Mouse (Mus musculus) lung, adult 2 months (tissue): Measurements from ENCODE around the gene Gm10337. TPM values are rescaled to one million over a fixed set of nuclear protein-coding genes. Genes with fewer than 3 reads are reported as not detected.

Experiments
- DNase-seq: peaks from one replicate; pipeline ENCODE4 v3.0.0; 2022
- H3K4me1 ChIP-seq: fragments of 200-500 bp; 2 replicates; pipeline ENCODE4 v1.6.1; 2011; ENCODE audit warnings: low read length; ENCODE audit not compliant: control insufficient read depth, insufficient read depth
- H3K4me3 ChIP-seq: fragments of 200-500 bp; replicated peaks from 2 replicates; pipeline ENCODE3; 2011; ENCODE audit warnings: low read depth, mild to moderate bottlenecking, control low read depth, low read length; ENCODE audit errors: extremely low read depth
- CTCF ChIP-seq: fragments of 200-500 bp; IDR thresholded peaks from 2 replicates; pipeline ENCODE4 v1.5.1; 2011; ENCODE audit warnings: mild to moderate bottlenecking, low read length, control low read depth; ENCODE audit not compliant: insufficient read depth
- POLR2A ChIP-seq: fragments of 200-500 bp; IDR thresholded peaks from 2 replicates; pipeline ENCODE4 v1.6.1; 2011; ENCODE audit warnings: low read depth, mild to moderate bottlenecking, control low read depth, low read length, borderline replicate concordance; ENCODE audit errors: extremely low read depth
- WGBS: fragments of 180-500 bp; shearing (Covaris S2); methylation state at CpG from one replicate; pipeline ENCODE4 v1.1.7; 2018; 5-methylcytosine and 5-hydroxymethylcytosine counted together
- polyA plus RNA-seq: library from polyadenylated mRNA; depleted of rRNA; stranded (reverse); fragments of >200 nt; gene quantifications from 2 replicates; pipeline ENCODE4 v1.2.3, GENCODE M21; 2012

Gene Gm10337
- polyA plus RNA-seq, 1 experiment = not detected

DNA sequence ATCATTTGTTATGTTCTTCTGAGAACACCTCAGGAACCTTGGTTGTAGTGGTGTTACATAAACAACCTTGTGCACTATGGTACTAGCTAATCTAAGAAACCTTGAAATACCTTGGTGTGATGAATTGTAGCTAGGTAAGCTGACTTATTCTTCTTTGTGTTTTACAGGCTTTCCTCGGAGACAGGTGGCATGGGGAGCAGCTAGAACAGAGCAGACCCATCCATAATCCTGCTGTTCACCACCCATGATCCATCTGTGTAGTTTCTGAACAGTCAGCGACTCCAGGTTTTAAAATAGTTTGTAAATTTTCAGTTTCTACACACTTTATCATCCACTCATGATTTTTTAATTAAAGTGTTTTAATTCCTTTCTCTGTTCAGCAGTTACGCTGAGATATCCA lies 5.2 kb upstream of the Gm10337 start:
- DNase-seq = no peak
- no peak for TF ChIP-seq POLR2A
- TF ChIP-seq CTCF = no peak
- WGBS = 89% methylated on average over 3 of the region's 3 CpGs
- peaks cover 5% of the 10 kb centered on the region for H3K4me1 ChIP-seq
- H3K4me3 ChIP-seq = no peak overlapping the region

DNA sequence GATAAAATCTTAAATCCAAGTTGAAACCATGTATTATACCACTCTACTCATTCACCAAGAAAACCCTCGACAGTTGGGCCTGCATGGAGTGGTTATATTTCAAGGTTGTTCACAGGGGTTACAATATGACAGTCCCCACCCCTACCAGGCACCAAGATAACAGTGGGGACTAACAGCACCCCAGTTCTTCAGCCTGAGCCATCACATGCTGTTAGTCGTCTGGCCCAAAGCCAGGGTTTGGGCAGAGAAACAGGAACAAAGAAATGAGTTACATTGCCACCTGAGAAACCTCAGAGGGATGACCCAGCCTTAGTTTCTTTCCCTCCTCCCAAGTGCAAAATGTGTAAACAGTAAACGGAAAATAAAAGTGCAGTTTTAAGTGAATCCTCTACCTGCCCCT lies 4.2 kb upstream of the Gm10337 start:
- TF ChIP-seq POLR2A = no peak
- TF ChIP-seq CTCF = no peak
- Histone ChIP-seq H3K4me3 (no peak overlapping the region), H3K4me1 (no peaks in the 10 kb centered on the region)
- DNase-seq = no peak
- WGBS = 59% methylated on average over 3 of the region's 3 CpGs

DNA sequence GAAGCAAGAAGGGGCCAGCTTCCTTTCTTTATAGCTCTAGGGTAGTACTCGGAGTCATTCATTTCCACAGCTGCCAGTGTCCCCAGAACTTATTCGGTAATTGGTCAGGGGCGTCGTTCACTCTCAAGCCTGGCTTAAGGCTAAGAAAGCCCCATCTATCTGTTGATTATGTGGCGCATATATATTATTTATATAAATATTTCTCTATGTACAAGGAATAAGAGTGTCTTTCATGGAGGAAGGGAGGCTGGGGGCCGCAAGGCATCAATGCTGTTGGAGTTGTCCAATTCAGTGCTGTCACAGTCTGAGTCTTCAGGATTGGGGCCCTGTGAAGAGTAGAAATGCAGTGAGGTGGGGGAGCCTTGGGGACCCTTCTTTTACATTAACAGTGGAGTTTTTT lies 3.7 kb upstream of the Gm10337 start:
- H3K4me1 ChIP-seq = no peaks in the 10 kb centered on the region
- TF ChIP-seq CTCF (no peak), POLR2A (no peak)
- no peak overlapping the region for H3K4me3 ChIP-seq
- DNase-seq = no peak
- 84% methylated on average over 6 of the region's 6 CpGs for WGBS

DNA sequence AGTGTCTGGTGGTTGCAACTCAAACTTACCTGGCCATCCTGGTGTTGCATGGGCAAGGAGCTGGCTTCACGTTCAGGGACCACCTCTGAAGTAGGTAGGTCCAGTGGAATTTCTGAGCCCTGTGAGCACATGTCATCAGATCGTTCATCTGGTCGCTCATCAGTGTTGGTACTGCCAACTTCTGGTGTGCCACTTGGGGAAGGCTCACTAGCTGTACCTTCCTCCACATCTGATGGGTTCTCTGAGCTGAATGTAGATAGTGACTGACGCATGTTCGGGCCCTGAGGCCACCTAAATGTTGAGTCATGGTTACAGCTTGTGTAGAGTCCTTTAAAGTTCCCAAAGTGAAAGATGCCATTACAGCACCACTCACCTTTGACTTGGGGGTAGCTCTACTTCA lies 3.0 kb upstream of the Gm10337 start:
- no peaks in the 10 kb centered on the region for H3K4me1 ChIP-seq
- no peak overlapping the region for H3K4me3 ChIP-seq
- TF ChIP-seq POLR2A (no peak), CTCF (no peak)
- DNase-seq = no peak
- WGBS = 87% methylated on average over 5 of the region's 5 CpGs

DNA sequence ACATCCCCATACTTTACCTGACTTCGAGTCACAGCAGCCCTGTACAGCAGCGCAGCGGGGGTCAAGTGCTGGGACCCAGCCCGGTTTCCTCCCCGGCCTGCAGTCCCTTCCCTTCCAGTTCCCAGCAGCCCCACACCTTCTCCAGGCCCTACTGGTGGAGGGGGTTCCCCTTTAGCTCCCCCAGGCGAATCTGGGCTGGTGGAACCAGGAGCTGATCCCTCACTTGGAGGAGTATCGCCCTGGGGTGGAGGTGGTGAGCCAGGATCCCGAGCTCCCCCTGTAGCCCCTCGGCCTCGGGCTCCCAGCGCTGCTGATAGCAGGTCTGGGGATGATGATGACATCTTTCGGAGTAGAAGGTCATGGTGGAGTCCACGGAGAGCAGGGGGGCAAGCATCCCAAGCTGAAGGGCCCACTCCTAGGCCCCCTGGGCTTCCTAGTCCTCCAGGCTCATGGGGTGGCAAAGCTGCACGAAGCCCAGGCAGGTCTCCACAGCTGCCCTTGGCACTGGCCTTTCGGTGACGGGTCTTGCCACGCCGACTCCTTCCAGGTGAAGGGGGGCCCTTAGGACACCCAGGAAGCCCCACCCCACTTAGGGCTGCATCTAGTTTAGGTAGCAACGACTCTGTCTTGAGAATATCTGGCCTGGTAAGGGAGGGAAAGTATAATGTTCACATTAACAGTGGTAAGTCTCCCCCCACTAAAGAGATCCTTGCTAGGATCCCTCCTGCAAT lies 2.3 kb upstream of the Gm10337 start:
- Histone ChIP-seq H3K4me3 (no peak overlapping the region), H3K4me1 (no peaks in the 10 kb centered on the region)
- TF ChIP-seq CTCF = no peak
- TF ChIP-seq POLR2A = no peak
- no peak for DNase-seq
- 81% methylated on average over 19 of the region's 19 CpGs for WGBS

DNA sequence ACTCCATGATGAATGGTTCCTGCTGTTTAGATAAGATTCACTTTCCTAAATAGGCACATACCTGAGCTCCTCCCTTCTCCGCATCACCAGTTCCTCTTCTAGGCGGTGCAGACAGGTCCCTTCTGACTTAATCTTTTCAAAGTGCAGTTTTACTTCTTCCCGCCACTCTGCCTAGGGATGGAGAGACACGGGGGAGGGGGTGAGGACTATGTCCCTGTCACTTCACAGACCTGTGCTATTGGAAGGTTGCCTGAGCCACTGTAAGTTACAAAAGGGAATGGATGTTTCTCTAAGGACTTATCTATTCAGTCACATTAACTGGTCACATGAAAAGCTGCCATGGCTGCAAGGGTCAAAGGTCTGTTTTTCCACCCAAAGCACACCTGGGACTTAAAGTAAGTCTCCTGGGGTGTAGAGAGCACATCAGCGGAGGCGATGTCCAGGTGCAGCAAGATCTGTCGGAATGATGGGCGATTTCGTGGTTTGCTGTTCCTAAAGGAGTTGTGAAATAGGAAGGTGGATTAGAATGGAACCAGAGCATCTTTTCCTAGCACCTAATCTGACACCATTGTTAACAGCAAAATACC lies 1.2 kb upstream of the Gm10337 start:
- DNase-seq = no peak
- no peak overlapping the region for H3K4me3 ChIP-seq
- TF ChIP-seq POLR2A (no peak), CTCF (no peak)
- H3K4me1 ChIP-seq = no peaks in the 10 kb centered on the region
- 72% methylated on average over 9 of the region's 9 CpGs for WGBS

DNA sequence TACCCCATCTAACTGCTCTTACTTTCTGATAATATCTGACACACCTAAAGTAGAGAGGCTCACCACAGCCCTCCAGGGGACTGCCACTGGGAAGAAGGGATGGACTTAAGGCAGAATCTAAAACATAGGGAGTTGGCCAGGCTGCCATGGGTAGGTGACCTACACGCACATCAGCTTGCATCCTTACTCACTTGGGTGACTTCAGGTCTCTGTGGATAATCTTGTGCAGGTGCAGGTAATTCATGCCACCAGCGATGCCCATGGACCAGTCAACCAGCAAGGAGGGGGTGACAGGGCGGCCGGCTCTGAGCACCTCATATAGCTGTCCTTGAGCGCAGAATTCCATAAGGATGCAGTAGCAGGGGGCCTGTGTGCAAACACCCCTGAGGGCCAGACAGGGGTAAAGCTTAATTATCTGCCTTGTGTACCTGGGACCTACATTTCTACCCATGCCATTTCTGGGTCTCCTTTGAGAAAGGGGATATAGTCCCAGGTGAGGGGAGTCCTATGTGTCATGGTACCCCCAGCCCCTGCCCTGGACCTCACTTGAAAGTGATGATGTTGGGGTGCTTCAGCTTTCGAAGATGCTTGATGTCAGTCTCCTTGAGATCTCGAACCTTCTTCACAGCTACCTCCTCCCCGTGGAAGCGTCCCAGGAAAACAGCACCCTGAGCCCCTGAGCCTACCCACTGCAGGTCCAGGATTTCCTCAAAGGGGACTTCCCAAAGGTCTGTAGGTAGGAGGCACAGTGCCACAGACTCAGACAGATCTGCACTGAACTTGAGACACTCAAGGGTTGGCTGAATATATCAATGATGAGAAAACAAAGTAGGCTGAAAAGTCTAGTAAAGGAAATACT lies 631 bp downstream of the Gm10337 start:
- TF ChIP-seq CTCF (no peak), POLR2A (no peak)
- Histone ChIP-seq H3K4me3 (no peak overlapping the region), H3K4me1 (no peaks in the 10 kb centered on the region)
- 82% methylated on average over 9 of the region's 9 CpGs for whole genome bisulfite sequencing
- no peak for DNase-seq

DNA sequence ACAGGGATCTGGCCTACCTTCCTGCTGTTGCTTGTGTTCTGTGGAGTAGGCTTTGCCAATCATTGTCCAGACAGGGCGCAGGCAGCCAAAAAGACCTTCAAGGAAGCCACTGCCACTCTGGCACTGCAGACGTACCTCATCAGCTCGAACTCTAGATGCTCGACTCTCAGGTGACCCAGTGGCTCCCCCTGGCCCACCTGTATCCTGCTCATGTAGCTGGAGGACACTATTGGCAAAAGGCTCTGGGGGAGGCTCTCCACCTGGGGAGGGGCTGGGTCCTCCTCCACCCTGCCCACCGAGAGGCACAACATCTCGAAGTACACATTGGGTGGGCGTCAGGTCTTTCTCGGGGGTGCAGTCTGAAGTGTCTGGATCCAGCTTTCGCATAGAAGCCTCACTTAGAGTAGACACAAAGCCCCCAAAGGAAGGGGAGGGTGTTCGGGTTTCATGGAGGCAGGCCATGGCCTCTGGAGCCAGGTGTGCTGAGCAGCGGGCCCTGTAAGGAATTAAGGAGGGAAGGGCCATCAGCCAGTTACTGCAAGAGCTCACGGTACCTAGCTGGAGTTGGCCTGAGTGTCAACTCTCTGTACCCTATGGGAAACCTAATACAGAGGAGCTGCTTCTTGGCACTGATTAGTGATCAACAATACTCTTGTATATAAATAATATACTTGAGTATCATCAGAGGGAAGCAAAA lies 1.7 kb downstream of the Gm10337 start:
- TF ChIP-seq POLR2A (no peak), CTCF (no peak)
- no peak overlapping the region for H3K4me3 ChIP-seq
- no peak for DNase-seq
- H3K4me1 ChIP-seq = no peaks in the 10 kb centered on the region
- WGBS = 55% methylated on average over 12 of the region's 12 CpGs

DNA sequence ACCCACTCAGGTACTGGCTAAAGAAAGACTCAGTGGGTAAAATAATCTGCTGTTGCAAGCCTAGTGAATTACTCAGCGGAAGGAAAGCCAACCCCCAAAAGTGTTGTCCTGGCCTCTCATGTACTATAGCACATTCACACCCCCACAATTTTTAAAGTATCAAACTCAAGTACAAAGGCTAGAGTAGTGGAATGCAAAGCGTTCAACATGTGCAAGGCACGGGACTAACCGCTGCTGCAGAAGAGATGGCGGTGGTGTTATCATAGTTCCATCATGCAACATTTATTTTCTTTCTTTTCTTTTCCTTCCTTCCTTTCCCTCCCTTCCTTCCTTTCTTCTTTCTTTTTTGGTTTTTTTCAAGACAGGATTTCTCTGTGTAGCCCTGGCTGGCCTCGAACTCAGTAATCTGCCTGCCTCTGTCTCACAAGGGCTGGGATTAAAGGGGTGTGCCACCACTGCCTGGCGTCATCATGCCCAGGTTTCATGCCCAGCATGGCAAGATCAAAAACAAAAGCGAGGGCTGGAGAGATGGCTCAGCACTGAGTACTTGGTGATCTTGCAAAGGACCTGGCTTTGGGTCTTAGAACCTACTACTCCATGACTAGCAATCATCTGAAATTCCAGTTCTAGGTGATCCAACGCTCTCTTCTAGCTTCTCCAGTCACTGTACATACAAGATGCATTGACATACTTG lies 2.4 kb downstream of the Gm10337 start:
- no peak for DNase-seq
- no peak overlapping the region for H3K4me3 ChIP-seq
- no peaks in the 10 kb centered on the region for H3K4me1 ChIP-seq
- 48% methylated on average over 9 of the region's 9 CpGs for WGBS
- TF ChIP-seq POLR2A = no peak
